Mouse (Mus musculus) thymus, adult 2 months (tissue): ENCODE measurements around the gene Gpalpp1.

ENCODE experiments used
- CTCF ChIP-seq: fragments of 200-500 bp; IDR thresholded peaks from 2 replicates; pipeline ENCODE4 v1.5.1; 2012; ENCODE audit warnings: mild to moderate bottlenecking, control low read depth, low read length, moderate library complexity, borderline replicate concordance; ENCODE audit not compliant: control insufficient read depth, poor library complexity, insufficient read depth; ENCODE audit errors: extremely low read depth
- POLR2A ChIP-seq: fragments of 200-500 bp; IDR thresholded peaks from 2 replicates; pipeline ENCODE4 v1.6.1; 2012; ENCODE audit warnings: mild to moderate bottlenecking, low read length, control low read depth, moderate library complexity; ENCODE audit not compliant: control insufficient read depth, poor library complexity, insufficient read depth; ENCODE audit errors: extremely low read depth

GRCm38 (mm10) chr14:76150499-76150898, 39.9 kb upstream of the Gpalpp1 start:
- TF ChIP-seq POLR2A, result no peak
- TF ChIP-seq CTCF, result no peak
